Mouse (Mus musculus): Measurements from ENCODE around the gene Antxr1.

Antxr1 gene

DNA sequence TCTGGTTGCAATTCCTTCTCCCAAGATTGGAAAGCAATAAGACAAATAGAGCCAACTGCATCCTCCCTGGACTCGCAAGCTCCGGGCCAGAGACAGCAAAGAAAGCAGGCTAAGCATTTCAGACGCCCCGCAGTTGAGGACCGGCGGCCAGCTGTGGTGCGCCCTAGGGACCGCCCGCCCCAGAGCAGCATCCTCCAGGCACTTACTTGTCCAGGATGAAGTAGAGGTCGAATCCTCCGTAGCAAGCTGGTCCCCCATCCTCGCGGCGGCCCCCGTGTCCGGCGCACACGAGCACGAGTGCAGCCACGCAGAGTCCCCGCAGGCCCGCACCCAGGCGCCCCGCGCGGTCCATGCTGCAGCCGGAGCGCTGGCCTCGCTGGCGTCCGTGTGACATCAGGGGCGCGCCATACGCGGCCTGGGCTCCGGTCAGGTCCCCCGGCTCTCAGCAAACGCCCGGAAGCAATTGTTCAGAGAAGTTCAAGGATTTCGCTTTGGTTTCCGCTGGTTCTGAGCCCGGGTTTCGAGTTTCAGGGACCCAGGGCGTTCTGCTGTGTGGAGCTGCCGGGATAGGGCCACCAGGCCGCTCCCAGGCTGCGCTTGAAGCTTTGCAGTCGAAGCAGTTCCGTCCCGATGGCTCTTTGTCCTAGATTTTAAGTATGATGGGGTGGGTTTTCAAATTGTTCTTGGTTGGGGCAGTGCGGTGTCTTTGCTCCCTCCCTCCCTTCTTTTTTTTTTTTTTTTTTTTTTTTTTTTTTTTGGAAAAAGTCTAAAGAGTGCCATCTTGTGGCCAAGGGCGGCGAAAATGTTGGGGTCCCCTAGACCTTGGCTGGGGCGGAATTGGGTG is at the start of gene Antxr1:
Gene Antxr1, minus strand, starts transcription at position 731 of the 844 bp plus-strand sequence.
- no peak for DNase-seq

- DNase-seq, result no peak
These were observed 49.1 kb upstream of the Antxr1 start for GRCm38 (mm10) chr6:87384761-87385160.

GRCm38 (mm10) chr6:87383926-87384691 is 48.5 kb upstream of the Antxr1 start:
- DNase-seq, result no peak

GRCm38 (mm10) chr6:87373057-87373456 is 37.4 kb upstream of the Antxr1 start, which contains the start of gene Gkn2:
Gene Gkn2, plus strand, starts transcription at chr6:87373357.
- DNase-seq, result no peak

- DNase-seq, result no peak
These were observed 33.6 kb upstream of the Antxr1 start for GRCm38 (mm10) chr6:87369223-87369622.

GRCm38 (mm10) chr6:87354441-87354840 is 18.8 kb upstream of the Antxr1 start:
- DNase-seq, result no peak

- no peak for DNase-seq
These were observed 15.2 kb upstream of the Antxr1 start, which contains the start of gene Gkn1 for GRCm38 (mm10) chr6:87350829-87351228. Gene Gkn1, minus strand, starts transcription at chr6:87350942.

DNA sequence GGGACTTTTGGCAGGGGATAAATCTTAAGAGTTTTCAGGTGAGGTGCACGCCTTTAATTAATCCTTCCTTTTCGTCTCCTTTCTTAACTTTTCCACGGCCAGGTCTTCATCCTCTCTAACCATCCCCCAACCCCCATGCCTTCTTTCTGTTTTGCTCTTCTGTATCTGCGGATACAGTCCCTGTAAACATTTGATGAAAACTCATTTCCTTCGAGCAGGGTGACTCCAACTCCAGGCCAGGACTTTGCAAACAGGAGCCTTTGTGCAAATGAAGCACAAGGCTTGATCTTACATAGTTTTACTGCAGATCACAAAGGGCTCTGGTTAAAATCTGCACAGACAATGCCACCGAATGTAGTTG is 294 bp upstream of the Antxr1 start:
- no peak for DNase-seq

DNA sequence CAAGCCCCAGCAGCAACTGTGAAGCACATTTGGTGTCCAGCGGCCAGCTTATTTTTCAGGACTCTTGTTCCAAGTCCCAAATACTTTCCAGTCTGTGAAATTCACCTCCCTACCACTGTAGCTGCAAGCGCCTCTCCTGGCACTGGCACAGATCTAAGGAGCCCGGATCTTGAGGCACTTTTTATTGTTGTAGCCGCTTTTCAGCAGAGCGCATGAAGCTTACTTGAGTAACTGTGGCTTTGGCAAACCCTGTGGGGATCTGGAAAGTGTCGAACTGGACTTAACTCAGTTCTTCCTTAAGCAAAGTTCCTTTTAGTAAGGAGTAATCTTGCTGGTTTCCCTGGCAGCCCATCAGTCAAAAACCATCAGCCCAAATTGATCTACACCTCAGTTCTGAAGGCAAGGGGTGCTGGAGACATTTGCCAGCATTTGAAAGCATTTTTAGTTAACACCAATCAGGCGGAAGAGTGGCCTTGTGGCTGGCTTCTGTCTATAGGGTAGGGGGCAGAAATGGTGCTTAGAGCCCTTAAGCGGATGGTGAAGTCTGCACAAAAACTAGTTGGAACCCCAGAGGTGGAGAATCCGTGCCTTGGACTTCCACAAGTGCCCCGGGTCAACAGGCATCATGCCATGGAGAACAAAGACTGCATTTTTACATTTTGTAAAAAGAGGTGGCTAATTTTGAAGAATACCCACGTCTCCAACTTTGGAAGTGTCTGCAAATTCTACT is 1.1 kb downstream of the Antxr1 start:
- DNase-seq, result no peak

DNA sequence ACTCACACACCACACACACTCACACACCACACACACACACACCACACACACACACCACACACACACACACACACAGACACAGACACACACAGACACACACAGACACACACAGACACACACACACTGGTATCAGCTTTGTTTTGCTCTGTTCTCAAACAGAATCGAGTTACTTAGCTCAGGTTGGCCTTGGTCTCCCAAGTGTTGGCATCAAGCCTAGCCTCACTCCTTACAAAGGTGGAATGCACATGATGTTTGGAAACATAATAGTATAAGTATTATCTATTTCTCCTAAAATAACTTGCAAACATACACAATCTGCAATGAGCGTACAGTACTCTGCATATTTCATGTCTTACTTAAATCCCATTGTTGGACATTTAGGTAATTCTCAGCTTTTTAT is 3.2 kb downstream of the Antxr1 start:
- DNase-seq, result no peak

- no peak for DNase-seq
These were observed 7.1 kb downstream of the Antxr1 start for GRCm38 (mm10) chr6:87328265-87329173.

- no peak for DNase-seq
These were observed 8.7 kb downstream of the Antxr1 start for GRCm38 (mm10) chr6:87326932-87327331.

- DNase-seq, result no peak
These were observed 12.2 kb downstream of the Antxr1 start for GRCm38 (mm10) chr6:87323381-87323780.

DNA sequence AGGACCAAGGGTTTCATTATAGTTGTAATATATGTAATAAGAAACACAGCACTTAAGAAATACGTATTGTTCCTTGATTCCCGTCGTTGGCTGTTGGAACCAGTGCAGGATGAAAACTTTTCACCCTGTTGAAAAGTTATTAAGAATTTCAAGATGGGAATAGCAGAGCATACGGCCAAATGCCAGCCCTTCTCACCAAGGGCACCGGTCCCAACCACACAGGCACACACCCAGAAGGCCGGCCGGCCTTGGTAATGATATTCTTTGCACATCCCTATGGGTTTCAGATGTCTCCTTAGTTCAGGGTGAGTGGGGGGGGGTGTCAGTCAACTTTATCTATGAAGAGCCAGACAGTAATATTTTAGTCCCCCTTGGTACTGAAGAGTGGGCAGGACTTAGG is 17.0 kb downstream of the Antxr1 start:
- no peak for DNase-seq

GRCm38 (mm10) chr6:87316966-87317365 is 18.7 kb downstream of the Antxr1 start:
- DNase-seq, result no peak

GRCm38 (mm10) chr6:87312761-87313160 is 22.9 kb downstream of the Antxr1 start:
- DNase-seq, result no peak

GRCm38 (mm10) chr6:87304486-87304885 is 31.1 kb downstream of the Antxr1 start:
- no peak for DNase-seq

- DNase-seq, result no peak
These were observed 32.9 kb downstream of the Antxr1 start for GRCm38 (mm10) chr6:87302746-87303145.

- no peak for DNase-seq
These were observed 33.6 kb downstream of the Antxr1 start for GRCm38 (mm10) chr6:87301991-87302390.

- no peak for DNase-seq
These were observed 40.7 kb downstream of the Antxr1 start for GRCm38 (mm10) chr6:87294904-87295303.

DNA sequence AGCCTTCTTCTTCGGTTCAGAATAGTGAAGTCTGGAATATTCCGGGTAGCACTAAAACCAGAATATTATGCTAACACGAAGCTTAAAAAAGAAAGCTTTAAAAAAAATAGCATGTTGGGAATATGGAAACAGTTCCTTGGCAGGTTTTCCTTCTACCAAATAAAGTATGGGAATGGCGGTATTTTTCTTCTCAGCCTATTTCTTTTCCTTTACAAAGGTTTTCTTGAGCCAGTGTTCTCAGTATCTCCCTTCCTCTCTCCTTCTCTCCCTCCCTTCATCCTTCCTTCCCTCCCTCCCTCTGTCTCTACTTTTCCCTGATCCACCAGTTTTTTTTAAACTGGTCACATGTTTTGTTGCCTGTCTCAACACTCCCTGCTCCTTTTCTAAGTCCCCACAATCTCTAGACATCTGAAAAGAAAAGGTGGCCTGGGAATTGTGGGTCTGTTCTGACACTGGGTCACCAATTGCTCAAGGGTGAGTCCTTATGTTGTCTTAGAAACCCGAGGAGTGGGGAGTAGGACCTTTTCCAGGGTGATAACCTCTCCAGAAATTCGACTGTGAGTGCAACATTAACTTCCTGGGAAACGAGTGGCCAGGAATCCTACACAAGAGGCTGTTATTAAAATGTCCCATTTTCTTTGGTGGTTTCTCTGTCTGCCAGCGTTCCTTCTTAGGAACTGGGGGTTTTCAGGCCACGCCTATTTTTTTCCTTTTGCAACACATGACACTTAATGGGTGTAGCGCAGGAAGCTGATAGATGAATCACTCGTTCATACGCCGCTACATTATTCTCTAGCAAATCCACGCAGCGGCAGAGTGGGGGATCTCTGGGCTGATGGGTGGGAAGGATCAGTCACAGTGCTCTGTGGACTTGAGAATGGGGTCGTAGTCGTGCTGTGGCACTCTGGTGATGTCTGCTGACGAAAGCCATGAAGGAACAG is 42.4 kb downstream of the Antxr1 start:
- DNase-seq, result no peak
